Mouse (Mus musculus): ENCODE measurements around the gene Il17rb.

Gene Il17rb

DNA sequence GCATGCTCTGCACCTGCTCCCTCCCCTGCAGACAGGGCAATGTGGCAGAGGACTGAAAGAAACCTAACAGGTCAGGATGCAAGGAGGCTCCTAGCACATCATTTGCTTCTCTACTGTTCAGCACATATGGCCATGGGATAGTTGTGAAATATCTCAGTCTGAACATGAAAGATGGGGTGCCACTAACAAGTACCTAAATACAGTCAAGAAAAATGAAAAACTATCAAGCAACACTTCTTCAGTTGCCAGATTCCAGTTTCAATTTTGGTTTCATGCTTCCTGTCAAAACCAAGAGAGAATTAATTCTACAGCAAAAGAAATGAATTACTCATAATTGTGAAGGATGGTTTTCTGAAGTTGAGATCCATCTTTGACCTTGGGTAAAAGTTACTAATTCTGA is 51.3 kb downstream of the Il17rb start:
- DNase-seq (ENCODE audit: low read depth, low spot score) = no peak
- H3K36me3 ChIP-seq (ENCODE audit: control insufficient read depth, insufficient read depth, low read length, poor library complexity, severe bottlenecking) = no peaks in the 10 kb centered on the region
- no peaks in the 10 kb centered on the region for H3K27me3 ChIP-seq (ENCODE audit: control insufficient read depth, insufficient read depth, low read length, poor library complexity, severe bottlenecking)

DNA sequence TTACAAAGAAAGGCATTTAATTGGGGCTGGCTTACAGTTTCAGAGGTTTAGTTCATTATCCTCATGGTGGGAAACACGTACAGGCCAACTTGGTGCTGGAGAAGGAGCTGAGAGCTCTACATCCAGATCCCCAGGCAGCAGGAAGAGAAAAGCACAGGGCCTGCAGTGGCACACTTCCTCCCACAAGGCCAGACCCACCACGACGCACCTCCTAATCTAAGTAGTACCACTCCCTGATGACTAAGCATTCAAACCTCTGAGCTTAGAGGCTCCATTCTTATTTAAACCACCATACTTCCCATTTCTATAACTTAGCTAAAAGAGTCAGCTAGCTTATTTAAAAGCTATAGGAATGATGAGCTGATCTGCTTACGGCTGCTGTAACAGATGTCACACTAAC is 57.9 kb downstream of the Il17rb start:
- DNase-seq (ENCODE audit: low read depth, low spot score) = no peak
- H3K27me3 ChIP-seq (ENCODE audit: control insufficient read depth, insufficient read depth, low read length, poor library complexity, severe bottlenecking) = no peaks in the 10 kb centered on the region
- H3K36me3 ChIP-seq (ENCODE audit: control insufficient read depth, insufficient read depth, low read length, poor library complexity, severe bottlenecking) = no peaks in the 10 kb centered on the region

DNA sequence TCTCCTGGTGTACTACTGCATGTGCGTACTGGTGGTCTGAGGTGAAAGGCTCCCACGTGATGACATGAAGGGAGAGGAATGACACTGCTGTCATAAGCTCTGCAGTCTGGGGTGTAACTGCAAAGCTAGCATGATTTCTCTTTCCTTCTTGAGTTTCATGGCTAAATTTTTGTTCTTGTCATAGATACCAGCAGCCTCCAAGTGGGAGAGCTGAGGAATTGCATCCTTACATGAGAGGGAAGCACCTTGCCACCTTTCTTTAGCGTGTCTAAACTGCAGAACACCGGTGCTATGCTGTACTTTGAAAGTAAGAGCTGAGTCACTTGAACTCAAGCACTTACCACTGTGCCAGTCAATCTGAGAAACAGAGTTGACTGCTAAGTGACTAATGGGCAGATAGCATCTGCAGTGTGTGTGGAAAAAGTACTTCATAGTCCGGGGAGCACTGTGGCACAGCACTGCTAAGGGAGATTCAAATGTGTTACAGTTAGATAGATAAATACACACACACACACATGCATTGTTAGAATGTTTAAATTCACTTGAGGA is 61.9 kb downstream of the Il17rb start:
- no peak for DNase-seq (ENCODE audit: low read depth, low spot score)
- no peaks in the 10 kb centered on the region for H3K27me3 ChIP-seq (ENCODE audit: control insufficient read depth, insufficient read depth, low read length, poor library complexity, severe bottlenecking)
- H3K36me3 ChIP-seq (ENCODE audit: control insufficient read depth, insufficient read depth, low read length, poor library complexity, severe bottlenecking) = no peaks in the 10 kb centered on the region

Measured in splenic B cell, adult 2 months (primary cell).